Mouse (Mus musculus) heart, embryonic 14.5 days (tissue): ENCODE data around the gene Oasl2. TPM values are rescaled to one million over a fixed set of nuclear protein-coding genes. Genes with fewer than 3 reads are reported as not detected.
"Not testable (repeated sequence)": the region's sequence is repeated elsewhere in the genome, so short reads cannot be mapped to it uniquely, and the experiment has no call there.

Experiments used
- ATAC-seq: fragments of 200-750 bp; cut with Nextera tagmentation; 2 replicates; pipeline ENCODE4 v1.8.0; 2017; ENCODE audit warnings: low read depth, moderate TSS enrichment; ENCODE audit not compliant: insufficient number of reproducible peaks, insufficient read depth, low FRiP score
- H3K27ac ChIP-seq, 2 experiments: fragments of 200-500 bp in 1 of 2; fragments of 300-500 bp in 1 of 2; sonication (generic) in 1 of 2; replicated peaks in 1 of 2; 2 replicates each; pipeline ENCODE4 v1.5.1; 2012 to 2014; ENCODE audit warnings: low read depth in 2 of 2, low read length in 2 of 2, control low read depth in 1 of 2, mild to moderate bottlenecking in 1 of 2, mixed read lengths in 1 of 2; ENCODE audit not compliant: control insufficient read depth in 1 of 2, insufficient read depth in 1 of 2
- H3K27me3 ChIP-seq: fragments of 300-500 bp; sonication (generic); 2 replicates; pipeline ENCODE4 v1.6.1; 2014; ENCODE audit warnings: mild to moderate bottlenecking, low read length, control low read depth; ENCODE audit not compliant: control insufficient read depth, insufficient read depth
- H3K36me3 ChIP-seq: fragments of 300-500 bp; sonication (generic); 2 replicates; pipeline ENCODE4 v1.6.1; 2014; ENCODE audit warnings: mild to moderate bottlenecking, control low read depth, low read length, mixed read lengths; ENCODE audit not compliant: control insufficient read depth, insufficient read depth
- H3K4me1 ChIP-seq, 2 experiments: fragments of 200-500 bp in 1 of 2; fragments of 300-500 bp in 1 of 2; sonication (generic) in 1 of 2; 2 replicates each; pipeline ENCODE4 v1.6.1; 2012 to 2014; ENCODE audit warnings: low read length in 2 of 2, control low read depth in 1 of 2, mixed read lengths in 1 of 2; ENCODE audit not compliant: control insufficient read depth in 2 of 2, insufficient read depth in 2 of 2
- H3K4me2 ChIP-seq: fragments of 300-500 bp; sonication (generic); 2 replicates; pipeline ENCODE4 v1.6.1; 2014; ENCODE audit warnings: mild to moderate bottlenecking, low read length
- H3K4me3 ChIP-seq, 2 experiments: fragments of 200-500 bp in 1 of 2; fragments of 300-500 bp in 1 of 2; sonication (generic) in 1 of 2; 2 replicates each; pipeline ENCODE4 v1.5.1; 2012 to 2014; ENCODE audit warnings: low read length in 2 of 2, mild to moderate bottlenecking in 2 of 2, control low read depth in 1 of 2, low read depth in 1 of 2, moderate library complexity in 1 of 2; ENCODE audit not compliant: control insufficient read depth in 1 of 2, insufficient read depth in 1 of 2
- H3K9ac ChIP-seq: fragments of 300-500 bp; sonication (generic); 2 replicates; pipeline ENCODE4 v1.6.1; 2014; ENCODE audit warnings: mild to moderate bottlenecking, low read length
- H3K9me3 ChIP-seq: fragments of 300-500 bp; sonication (generic); 2 replicates; pipeline ENCODE4 v1.6.1; 2016; ENCODE audit warnings: low read length, control low read depth; ENCODE audit not compliant: control insufficient read depth
- WGBS: fragments of 180-500 bp; shearing (Covaris S2); extraction: QIAGEN DNeasy Blood & Tissue Kit; methylation state at CpG from one replicate; pipeline ENCODE4 v1.1.7; 2014; 5-methylcytosine and 5-hydroxymethylcytosine counted together
- polyA plus RNA-seq: library from polyadenylated mRNA; unstranded; fragments of >200 nt; fragmentation: Nextera tagmentation; extraction: Ambion mirVana; gene quantifications from 2 replicates; pipeline ENCODE4 v1.2.1, GENCODE M21; 2014

Gene Oasl2
- polyA plus RNA-seq, 1 experiment from 2014 or later: 5.3 TPM

DNA sequence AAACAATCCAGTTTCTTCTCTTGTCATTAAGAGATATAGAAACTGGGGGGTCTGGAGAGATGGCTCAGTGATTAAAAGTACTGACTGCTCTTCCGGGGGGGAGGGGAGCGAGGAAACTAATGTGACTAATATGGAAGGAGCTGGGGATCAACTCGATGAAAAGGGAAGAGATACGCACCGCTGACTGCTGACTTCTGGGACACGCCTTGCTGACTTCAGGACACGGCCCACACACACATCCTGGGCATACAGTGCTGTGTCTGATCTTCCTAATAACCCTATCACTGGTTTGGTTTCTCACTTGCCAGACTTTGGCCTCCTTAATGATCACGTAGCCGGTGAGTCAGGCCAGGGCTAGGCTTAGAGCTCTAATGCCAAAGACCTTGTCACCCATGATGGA lies 30.0 kb downstream of the Oasl2 start:
- 76% methylated on average over 9 of the region's 9 CpGs for WGBS
- H3K9me3 ChIP-seq: 0 out of 2 replicates have a peak, but pooled peaks cover 4% of the 10 kb centered on the region
- H3K4me2 ChIP-seq: no peak overlapping the region
- H3K27me3 ChIP-seq: no peaks in the 10 kb centered on the region
- ATAC-seq: no peak
- no peak overlapping the region for H3K4me3 ChIP-seq
- H3K9ac ChIP-seq: no peak overlapping the region
- no peaks in the 10 kb centered on the region for H3K36me3 ChIP-seq
- peaks cover 3 to 6% of the 10 kb centered on the region in 2 experiments; a peak in 2 of 4 replicates for H3K4me1 ChIP-seq
- no peak overlapping the region for H3K27ac ChIP-seq

DNA sequence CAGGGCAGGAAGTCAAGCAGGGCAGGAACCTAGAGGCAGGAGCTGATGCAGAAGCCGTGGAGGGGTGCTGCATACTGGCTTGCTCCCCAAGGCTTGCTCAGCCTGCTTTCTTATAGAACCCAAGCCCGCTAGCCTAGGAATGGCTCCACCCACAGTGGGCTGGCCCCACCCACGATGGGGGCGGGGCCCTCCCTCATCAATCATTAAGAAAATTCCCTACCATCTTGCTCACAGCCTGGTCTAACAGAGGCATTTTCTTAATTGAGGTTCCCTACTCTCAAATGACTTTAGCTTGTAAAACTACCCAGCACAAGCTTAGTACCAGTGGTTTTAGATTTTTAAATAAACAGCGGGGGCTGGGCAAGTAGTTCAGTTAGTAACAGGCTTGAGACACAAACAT lies 34.9 kb downstream of the Oasl2 start:
- Histone ChIP-seq H3K9ac (no peak overlapping the region), H3K4me1 (no peaks in the 10 kb centered on the region), H3K27ac (no peak overlapping the region), H3K36me3 (no peaks in the 10 kb centered on the region), H3K4me2 (no peak overlapping the region), H3K4me3 (no peak overlapping the region), H3K27me3 (no peaks in the 10 kb centered on the region), H3K9me3 (no peaks in the 10 kb centered on the region)
- whole genome bisulfite sequencing: 56% methylated on average over 5 of the region's 5 CpGs
- ATAC-seq: no peak

DNA sequence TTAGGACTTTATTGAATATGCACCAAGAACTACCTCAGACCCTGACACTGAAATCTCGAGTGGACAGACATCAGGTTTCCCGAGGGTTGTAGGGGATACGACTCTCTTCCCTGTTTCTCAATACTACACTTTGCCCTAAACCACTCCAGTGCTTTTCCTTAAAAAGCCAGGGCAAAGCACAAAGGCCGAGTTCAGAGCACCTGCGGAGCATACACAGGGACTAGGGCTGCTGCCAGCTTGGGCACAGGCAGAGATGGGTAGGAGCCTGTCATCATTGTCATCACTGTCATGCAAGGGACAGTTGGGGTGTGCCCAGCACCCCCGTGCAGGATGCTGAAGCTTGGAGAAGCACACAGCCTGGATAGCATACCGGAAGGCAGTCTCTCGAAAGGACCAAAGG lies 36.5 kb downstream of the Oasl2 start:
- WGBS: 78% methylated on average over 8 of the region's 8 CpGs
- no peaks in the 10 kb centered on the region for H3K9me3 ChIP-seq
- no peak for ATAC-seq

GRCm38 (mm10) chr5:114935838-114936237 lies 39.1 kb downstream of the Oasl2 start:
- ATAC-seq: no peak
- H3K9me3 ChIP-seq: no peaks in the 10 kb centered on the region
- H3K4me3 ChIP-seq: no peak overlapping the region
- H3K4me1 ChIP-seq: no peaks in the 10 kb centered on the region
- H3K36me3 ChIP-seq: no peaks in the 10 kb centered on the region
- H3K9ac ChIP-seq: no peak overlapping the region
- H3K4me2 ChIP-seq: no peak overlapping the region
- H3K27me3 ChIP-seq: no peaks in the 10 kb centered on the region
- WGBS: 43% methylated on average over 3 of the region's 3 CpGs
- H3K27ac ChIP-seq: no peak overlapping the region

More for the DNA sequence above, 36.5 kb downstream of the Oasl2 start:
- H3K36me3 ChIP-seq: no peaks in the 10 kb centered on the region
- no peak overlapping the region for H3K4me2 ChIP-seq
- H3K4me3 ChIP-seq: no peak overlapping the region
- H3K27me3 ChIP-seq: no peaks in the 10 kb centered on the region
- H3K27ac ChIP-seq: no peak overlapping the region
- no peaks in the 10 kb centered on the region for H3K4me1 ChIP-seq
- H3K9ac ChIP-seq: no peak overlapping the region

DNA sequence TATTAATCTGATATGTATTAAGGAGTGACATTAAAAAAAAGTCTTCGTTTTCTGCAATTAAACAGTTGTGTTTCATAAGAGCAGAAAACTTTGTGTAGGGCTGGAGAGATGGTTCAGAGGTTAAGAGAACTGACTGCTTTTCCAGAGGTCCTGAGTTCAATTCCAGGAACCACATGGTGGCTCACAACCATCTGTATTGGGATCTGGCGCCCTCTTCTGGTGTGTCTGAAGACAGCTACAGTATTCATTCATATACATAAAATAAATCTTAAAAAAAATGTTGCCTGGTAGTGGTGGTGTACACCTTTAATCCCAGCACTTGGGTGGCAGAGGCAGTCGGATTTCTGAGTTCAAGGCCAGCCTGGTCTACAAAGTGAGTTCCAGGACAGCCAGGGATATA lies 44.4 kb downstream of the Oasl2 start:
- H3K4me2 ChIP-seq: peak overlapping the region; percentile 91; the same call in 1 of the 2 replicates
- not testable (repeated sequence) for H3K4me3 ChIP-seq, H3K27ac ChIP-seq, H3K27me3 ChIP-seq, ATAC-seq, H3K9me3 ChIP-seq, H3K36me3 ChIP-seq, H3K9ac ChIP-seq, H3K4me1 ChIP-seq
- WGBS: 51% methylated on average over 3 of the region's 3 CpGs

GRCm38 (mm10) chr5:114942074-114942765 lies 45.5 kb downstream of the Oasl2 start, which contains the start of gene 2210016L21Rik:
Gene 2210016L21Rik (plus strand): TSS chr5:114942158.
- 2% methylated on average over 39 of the region's 39 CpGs for WGBS
- H3K4me1 ChIP-seq: peaks cover 0 to 6% of the 10 kb centered on the region in 2 experiments; a peak in 1 of 4 replicates
- no peaks in the 10 kb centered on the region for H3K9me3 ChIP-seq
- peak within 1 kb of the TSS; percentile 91 for H3K4me2 ChIP-seq
- peak within 1 kb of the TSS; percentile 61 to 82 for H3K27ac ChIP-seq
- peaks cover 17% of the 10 kb centered on the region for H3K36me3 ChIP-seq
- peak within 1 kb of the TSS; percentile 80 to 94 for H3K4me3 ChIP-seq
- H3K9ac ChIP-seq: peak within 1 kb of the TSS; percentile 96
- peak; percentile 80 for ATAC-seq
- no peaks in the 10 kb centered on the region for H3K27me3 ChIP-seq

DNA sequence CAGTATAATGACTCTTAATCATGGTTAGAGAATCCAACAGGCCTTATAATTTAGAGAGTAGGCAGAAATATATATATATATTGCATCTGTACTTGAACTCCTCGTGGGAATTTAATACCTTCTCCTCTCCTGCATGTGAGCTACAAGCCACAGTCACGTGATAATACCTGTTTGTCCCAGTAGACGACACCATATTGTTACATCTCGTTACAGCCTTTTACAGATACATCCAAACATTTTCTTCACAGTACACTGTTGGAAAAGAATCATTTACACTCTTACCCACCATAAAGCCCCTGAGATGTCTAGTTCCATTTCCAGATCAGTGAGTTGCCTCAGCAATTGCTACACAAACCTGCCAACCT lies 46.0 kb downstream of the Oasl2 start:
- Histone ChIP-seq H3K4me2 (peak overlapping the region; percentile 91), H3K4me3 (peak overlapping the region; percentile 80 to 94), H3K4me1 (peaks cover 0 to 6% of the 10 kb centered on the region in 2 experiments; a peak in 1 of 4 replicates), H3K36me3 (peaks cover 23% of the 10 kb centered on the region), H3K9ac (peak overlapping the region; percentile 96), H3K27ac (peak overlapping the region in 1 of 2 experiments; percentile 82; a peak in 1 of 4 replicates), H3K27me3 (no peaks in the 10 kb centered on the region), H3K9me3 (no peaks in the 10 kb centered on the region)
- 52% methylated on average over 4 of the region's 4 CpGs for WGBS
- no peak for ATAC-seq

DNA sequence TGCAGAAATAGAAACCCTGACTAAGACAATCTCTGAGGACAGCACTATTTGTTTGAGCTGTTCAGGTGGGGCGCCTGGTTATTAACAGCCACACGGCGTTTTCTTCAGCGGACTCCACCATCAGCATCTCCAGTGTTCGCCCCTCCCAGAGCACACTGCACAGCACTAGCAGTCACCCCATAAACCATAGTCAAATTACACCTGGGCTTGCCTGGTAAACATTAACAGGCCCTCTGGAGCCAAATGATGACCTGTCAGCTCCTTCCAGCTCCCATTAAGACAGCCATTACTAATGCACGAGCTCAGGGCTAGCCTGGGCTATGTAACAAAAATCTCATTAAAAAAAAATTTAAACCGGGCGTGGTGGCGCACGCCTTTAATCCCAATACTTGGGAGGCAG lies 48.3 kb downstream of the Oasl2 start:
- ATAC-seq: no peak
- H3K36me3 ChIP-seq: peaks cover 36% of the 10 kb centered on the region
- no peaks in the 10 kb centered on the region for H3K27me3 ChIP-seq
- H3K4me3 ChIP-seq: no peak overlapping the region
- no peak overlapping the region for H3K27ac ChIP-seq
- 93% methylated on average over 10 of the region's 10 CpGs for WGBS
- H3K4me2 ChIP-seq: no peak overlapping the region
- no peak overlapping the region for H3K9ac ChIP-seq
- H3K9me3 ChIP-seq: no peaks in the 10 kb centered on the region
- peaks cover 2 to 11% of the 10 kb centered on the region in 2 experiments; a peak in 3 of 4 replicates for H3K4me1 ChIP-seq
